Mouse (Mus musculus): ENCODE measurements at regions not wholly inside any gene's neighbourhood (a gene's known extent, or its start where the extent isn't known, plus 50 kb on each side); places are given as distances from the start of the nearest gene placed in this dataset.

GRCm38 (mm10) chr9:32923925-32924324 lies 287.9 kb downstream of the Ets1 start:
- Histone ChIP-seq H3K4me2 (replicated peaks; ENCODE audit: low read depth, low read length) (no peak overlapping the region), H3K27me3 (ENCODE audit: control insufficient read depth, insufficient read depth, low read length) (no peaks in the 10 kb centered on the region), H3K27ac (ENCODE audit: low read length) (no peak overlapping the region), H3K4me3 (ENCODE audit: low read depth, low read length) (no peak overlapping the region), H3K9ac (replicated peaks; ENCODE audit: low read depth, low read length) (no peak overlapping the region), H3K9me3 (ENCODE audit: control insufficient read depth, low read depth, low read length) (no peaks in the 10 kb centered on the region), H3K36me3 (ENCODE audit: control insufficient read depth, insufficient read depth, low read length) (no peaks in the 10 kb centered on the region), H3K4me1 (ENCODE audit: control insufficient read depth, insufficient read depth, low read length) (no peaks in the 10 kb centered on the region)
- no peak for ATAC-seq (ENCODE audit: insufficient number of reproducible peaks, insufficient read depth, low FRiP score, low read depth)

- no peak for ATAC-seq (ENCODE audit: insufficient number of reproducible peaks, insufficient read depth, low FRiP score, low read depth)
- no peak overlapping the region for H3K4me2 ChIP-seq (replicated peaks; ENCODE audit: low read depth, low read length)
- WGBS: 91% methylated on average over 7 of the region's 7 CpGs
Measured at GRCm38 (mm10) chr9:32924333-32924886, 288.4 kb downstream of the Ets1 start.

GRCm38 (mm10) chr9:32925036-32925435 lies 289.0 kb downstream of the Ets1 start:
- Histone ChIP-seq H3K4me1 (ENCODE audit: control insufficient read depth, insufficient read depth, low read length) (no peaks in the 10 kb centered on the region), H3K4me2 (replicated peaks; ENCODE audit: low read depth, low read length) (no peak overlapping the region), H3K27me3 (ENCODE audit: control insufficient read depth, insufficient read depth, low read length) (no peaks in the 10 kb centered on the region), H3K4me3 (ENCODE audit: low read depth, low read length) (no peak overlapping the region), H3K27ac (ENCODE audit: low read length) (no peak overlapping the region), H3K9ac (replicated peaks; ENCODE audit: low read depth, low read length) (no peak overlapping the region), H3K9me3 (ENCODE audit: control insufficient read depth, low read depth, low read length) (no peaks in the 10 kb centered on the region), H3K36me3 (ENCODE audit: control insufficient read depth, insufficient read depth, low read length) (no peaks in the 10 kb centered on the region)
- 90% methylated on average over 6 of the region's 6 CpGs for WGBS
- ATAC-seq (ENCODE audit: insufficient number of reproducible peaks, insufficient read depth, low FRiP score, low read depth): no peak

More at GRCm38 (mm10) chr9:32924333-32924886, 288.4 kb downstream of the Ets1 start:
- H3K27me3 ChIP-seq (ENCODE audit: control insufficient read depth, insufficient read depth, low read length): no peaks in the 10 kb centered on the region
- no peak overlapping the region for H3K9ac ChIP-seq (replicated peaks; ENCODE audit: low read depth, low read length)
- H3K27ac ChIP-seq (ENCODE audit: low read length): no peak overlapping the region
- H3K36me3 ChIP-seq (ENCODE audit: control insufficient read depth, insufficient read depth, low read length): no peaks in the 10 kb centered on the region
- no peak overlapping the region for H3K4me3 ChIP-seq (ENCODE audit: low read depth, low read length)
- no peaks in the 10 kb centered on the region for H3K4me1 ChIP-seq (ENCODE audit: control insufficient read depth, insufficient read depth, low read length)
- H3K9me3 ChIP-seq (ENCODE audit: control insufficient read depth, low read depth, low read length): no peaks in the 10 kb centered on the region

GRCm38 (mm10) chr9:32925720-32926595 lies 289.9 kb downstream of the Ets1 start:
- H3K9me3 ChIP-seq (ENCODE audit: control insufficient read depth, low read depth, low read length): no peaks in the 10 kb centered on the region
- no peak overlapping the region for H3K27ac ChIP-seq (ENCODE audit: low read length)
- H3K9ac ChIP-seq (replicated peaks; ENCODE audit: low read depth, low read length): no peak overlapping the region
- no peak for ATAC-seq (ENCODE audit: insufficient number of reproducible peaks, insufficient read depth, low FRiP score, low read depth)
- H3K4me3 ChIP-seq (ENCODE audit: low read depth, low read length): no peak overlapping the region
- 78% methylated on average over 12 of the region's 12 CpGs for WGBS
- H3K36me3 ChIP-seq (ENCODE audit: control insufficient read depth, insufficient read depth, low read length): no peaks in the 10 kb centered on the region
- H3K4me2 ChIP-seq (replicated peaks; ENCODE audit: low read depth, low read length): no peak overlapping the region
- no peaks in the 10 kb centered on the region for H3K27me3 ChIP-seq (ENCODE audit: control insufficient read depth, insufficient read depth, low read length)
- no peaks in the 10 kb centered on the region for H3K4me1 ChIP-seq (ENCODE audit: control insufficient read depth, insufficient read depth, low read length)

DNA sequence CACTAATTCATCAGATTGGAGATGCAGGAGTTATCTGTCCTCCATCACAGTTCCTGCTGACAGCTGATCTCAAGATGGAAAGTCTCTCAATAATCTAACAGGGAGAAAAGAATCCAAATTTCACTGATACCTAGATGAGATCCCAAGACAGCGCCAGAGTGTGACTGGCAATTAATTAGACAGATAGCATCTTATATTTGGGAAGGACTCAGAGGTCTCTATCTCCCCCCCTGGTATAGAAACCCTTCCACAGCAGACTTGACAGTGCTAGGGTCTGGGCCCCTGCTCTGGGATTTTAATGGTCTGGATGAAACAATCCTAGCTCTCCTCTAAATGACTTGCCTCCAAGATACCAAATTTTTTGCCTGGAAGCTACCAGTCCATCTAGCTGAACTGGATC lies 291.6 kb downstream of the Ets1 start:
- ATAC-seq (ENCODE audit: insufficient number of reproducible peaks, insufficient read depth, low FRiP score, low read depth): no peak
- WGBS: 84% methylated on average over 1 of the region's 1 CpGs
- Histone ChIP-seq H3K36me3 (ENCODE audit: control insufficient read depth, insufficient read depth, low read length) (no peaks in the 10 kb centered on the region), H3K27me3 (ENCODE audit: control insufficient read depth, insufficient read depth, low read length) (no peaks in the 10 kb centered on the region), H3K9me3 (ENCODE audit: control insufficient read depth, low read depth, low read length) (no peaks in the 10 kb centered on the region), H3K4me3 (ENCODE audit: low read depth, low read length) (no peak overlapping the region), H3K27ac (ENCODE audit: low read length) (no peak overlapping the region), H3K4me1 (ENCODE audit: control insufficient read depth, insufficient read depth, low read length) (no peaks in the 10 kb centered on the region), H3K9ac (replicated peaks; ENCODE audit: low read depth, low read length) (no peak overlapping the region), H3K4me2 (replicated peaks; ENCODE audit: low read depth, low read length) (no peak overlapping the region)

DNA sequence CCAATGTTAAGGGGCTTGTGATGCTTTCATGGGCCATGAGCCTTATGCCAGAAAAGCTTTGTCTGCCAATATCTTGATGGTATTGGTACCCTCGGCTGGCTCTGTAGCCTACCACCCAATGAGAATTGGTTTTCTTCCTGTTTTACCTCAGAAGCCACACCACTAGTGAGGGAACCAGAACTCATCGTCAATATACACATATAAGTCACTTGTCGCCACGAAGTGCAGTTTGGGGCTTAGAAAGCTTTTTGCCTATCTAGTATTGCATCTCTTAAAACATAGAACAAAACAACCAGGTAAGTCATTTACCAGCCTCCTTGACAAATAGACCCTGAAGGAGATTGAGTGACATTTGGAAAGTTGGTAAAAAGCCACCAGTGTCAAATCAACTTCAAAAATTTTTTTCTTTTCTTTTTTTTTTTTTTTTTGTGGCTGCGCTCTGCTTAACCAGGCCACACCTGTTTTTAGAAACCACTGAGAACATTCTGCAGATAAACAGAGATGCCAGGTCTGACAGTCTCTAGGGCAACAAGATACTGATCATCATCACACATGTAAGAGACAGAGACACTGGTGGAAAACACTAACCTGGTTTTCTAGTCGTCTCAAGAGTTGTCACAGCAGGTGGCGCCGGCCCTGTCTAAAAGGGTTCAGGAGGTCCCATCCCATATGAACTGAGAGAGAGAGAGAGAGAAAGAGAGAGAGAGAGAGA lies 292.4 kb downstream of the Ets1 start:
- no peaks in the 10 kb centered on the region for H3K9me3 ChIP-seq (ENCODE audit: control insufficient read depth, low read depth, low read length)
- H3K4me3 ChIP-seq (ENCODE audit: low read depth, low read length): no peak overlapping the region
- H3K36me3 ChIP-seq (ENCODE audit: control insufficient read depth, insufficient read depth, low read length): no peaks in the 10 kb centered on the region
- no peak overlapping the region for H3K9ac ChIP-seq (replicated peaks; ENCODE audit: low read depth, low read length)
- no peak overlapping the region for H3K4me2 ChIP-seq (replicated peaks; ENCODE audit: low read depth, low read length)
- no peak for ATAC-seq (ENCODE audit: insufficient number of reproducible peaks, insufficient read depth, low FRiP score, low read depth)
- no peaks in the 10 kb centered on the region for H3K27me3 ChIP-seq (ENCODE audit: control insufficient read depth, insufficient read depth, low read length)
- no peaks in the 10 kb centered on the region for H3K4me1 ChIP-seq (ENCODE audit: control insufficient read depth, insufficient read depth, low read length)
- WGBS: 89% methylated on average over 8 of the region's 8 CpGs
- no peak overlapping the region for H3K27ac ChIP-seq (ENCODE audit: low read length)

DNA sequence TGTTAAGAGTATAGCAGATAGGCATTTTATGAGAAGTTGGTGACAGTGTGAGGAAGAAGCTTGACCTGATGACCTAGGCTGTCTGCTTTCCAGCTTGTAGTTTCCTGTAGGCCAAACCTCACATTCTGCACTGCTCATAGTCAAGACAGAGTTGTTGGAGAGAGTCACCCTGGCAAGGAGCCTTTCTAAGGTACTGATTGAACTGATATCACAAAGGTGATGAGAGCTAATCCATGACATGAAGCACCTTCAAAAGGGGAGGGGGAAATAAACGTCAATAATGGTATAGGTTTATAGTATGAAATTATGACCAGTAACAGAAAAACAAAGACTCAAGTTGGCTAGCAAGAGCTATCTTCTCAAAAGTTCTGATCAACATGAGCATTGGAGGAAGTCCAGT lies 293.3 kb downstream of the Ets1 start:
- WGBS: 89% methylated on average over 1 of the region's 1 CpGs
- no peak overlapping the region for H3K4me2 ChIP-seq (replicated peaks; ENCODE audit: low read depth, low read length)
- H3K36me3 ChIP-seq (ENCODE audit: control insufficient read depth, insufficient read depth, low read length): no peaks in the 10 kb centered on the region
- no peak overlapping the region for H3K27ac ChIP-seq (ENCODE audit: low read length)
- no peaks in the 10 kb centered on the region for H3K27me3 ChIP-seq (ENCODE audit: control insufficient read depth, insufficient read depth, low read length)
- H3K9me3 ChIP-seq (ENCODE audit: control insufficient read depth, low read depth, low read length): no peaks in the 10 kb centered on the region
- no peak overlapping the region for H3K9ac ChIP-seq (replicated peaks; ENCODE audit: low read depth, low read length)
- H3K4me1 ChIP-seq (ENCODE audit: control insufficient read depth, insufficient read depth, low read length): 0 out of 2 replicates have a peak, but pooled peaks cover 3% of the 10 kb centered on the region
- no peak overlapping the region for H3K4me3 ChIP-seq (ENCODE audit: low read depth, low read length)
- no peak for ATAC-seq (ENCODE audit: insufficient number of reproducible peaks, insufficient read depth, low FRiP score, low read depth)

- Histone ChIP-seq H3K36me3 (ENCODE audit: control insufficient read depth, insufficient read depth, low read length) (no peaks in the 10 kb centered on the region), H3K4me1 (ENCODE audit: control insufficient read depth, insufficient read depth, low read length) (0 out of 2 replicates have a peak, but pooled peaks cover 3% of the 10 kb centered on the region), H3K27ac (ENCODE audit: low read length) (no peak overlapping the region), H3K27me3 (ENCODE audit: control insufficient read depth, insufficient read depth, low read length) (no peaks in the 10 kb centered on the region), H3K9ac (replicated peaks; ENCODE audit: low read depth, low read length) (no peak overlapping the region), H3K9me3 (ENCODE audit: control insufficient read depth, low read depth, low read length) (no peaks in the 10 kb centered on the region), H3K4me3 (ENCODE audit: low read depth, low read length) (no peak overlapping the region), H3K4me2 (replicated peaks; ENCODE audit: low read depth, low read length) (no peak overlapping the region)
- ATAC-seq (ENCODE audit: insufficient number of reproducible peaks, insufficient read depth, low FRiP score, low read depth): no peak
- 88% methylated on average over 3 of the region's 3 CpGs for WGBS
Measured at GRCm38 (mm10) chr9:32929826-32930225, 293.8 kb downstream of the Ets1 start.

Data from stomach, embryonic 14.5 days (tissue).